11 mouse cellular contexts compared by ENCODE assay signal in the genomic region with DNA sequence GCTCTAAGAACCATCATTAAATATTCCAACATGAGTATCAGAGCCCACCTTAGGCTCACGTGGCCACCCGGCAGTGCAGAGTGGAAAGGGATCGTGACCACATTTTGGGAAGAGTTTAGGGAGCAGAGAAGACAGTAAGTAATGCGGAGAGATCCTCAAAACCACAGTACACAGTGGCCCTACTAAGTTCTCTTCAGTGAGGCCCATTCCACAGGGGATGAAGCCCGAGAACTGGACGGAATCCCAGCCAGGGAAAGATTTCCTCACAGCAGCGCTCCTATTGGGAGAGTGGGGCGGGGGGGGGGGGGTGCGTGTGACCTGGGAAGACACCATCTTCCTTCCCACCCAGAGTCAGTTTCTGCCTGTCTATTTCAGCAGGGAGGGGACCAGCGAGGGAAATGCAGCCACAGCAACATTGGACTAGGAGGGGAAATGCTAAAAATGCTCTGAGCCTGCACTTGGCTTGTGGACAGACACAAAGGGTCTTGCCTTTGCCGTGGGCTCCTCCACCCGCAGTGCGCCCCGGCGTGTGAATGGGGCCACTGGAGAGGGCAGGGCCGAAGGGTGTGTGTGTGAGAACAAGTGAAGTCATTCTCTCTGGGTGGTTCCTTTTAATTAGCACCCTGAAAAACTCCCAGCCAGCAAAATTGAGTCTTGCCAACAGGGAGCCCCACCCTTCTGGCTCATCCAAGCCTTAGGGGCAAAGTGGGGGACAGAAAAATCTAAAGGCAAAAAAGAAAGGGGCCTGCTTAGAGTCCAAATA. TPM values are rescaled to one million over a fixed set of nuclear protein-coding genes. Genes with fewer than 3 reads are reported as not detected.
DNase-seq lines count a peak whose midpoint lies in the region; ATAC-seq lines count a peak whose summit lies in the region.
"Had no signal": no experiment of that assay in that cellular context is flagged by ENCODE, and none has a peak within 500 bp of the region (broad histone marks: within the 10 kb centered on the region; RNA-seq: fewer than 3 reads in every experiment).

No protein-coding gene starts in this region.

- WGBS in hindbrain, embryonic 16.5 days, result 62% methylated on average over 15 of the region's 16 CpGs
- 57% methylated on average over 15 of the region's 16 CpGs for WGBS in hindbrain, embryonic 13.5 days
- 58% methylated on average over 16 of the region's 16 CpGs for WGBS in forebrain, embryonic 13.5 days
- WGBS in liver, embryonic 13.5 days (ENCODE audit: insufficient replicate concordance), result 58% methylated on average over 16 of the region's 16 CpGs

- H3K4me2 ChIP-seq in hindbrain, embryonic 16.5 days (ENCODE audit: low read length), result 0 out of 2 replicates have a peak overlapping the region, but pooled peaks have one; percentile 8
- H3K4me2 ChIP-seq in hindbrain, embryonic 13.5 days, result no peak overlapping the region
- no peak overlapping the region for H3K4me2 ChIP-seq in forebrain, embryonic 13.5 days
- peak overlapping the region; percentile 26 for H3K4me2 ChIP-seq in liver, embryonic 13.5 days
- H3K4me2 ChIP-seq: neural tube, embryonic 15.5 days had no signal

- H3K27me3 ChIP-seq in hindbrain, embryonic 16.5 days (replicated peaks; ENCODE audit: control insufficient read depth, insufficient read depth, low read length), result no peaks in the 10 kb centered on the region
- peaks cover 25% of the 10 kb centered on the region; the same call in 1 of the 2 replicates for H3K27me3 ChIP-seq in hindbrain, embryonic 13.5 days
- 0 out of 2 replicates have a peak, but pooled peaks cover 2% of the 10 kb centered on the region for H3K27me3 ChIP-seq in forebrain, embryonic 13.5 days
- peaks cover 15% of the 10 kb centered on the region; the same call in 1 of the 2 replicates for H3K27me3 ChIP-seq in liver, embryonic 13.5 days

- no peak overlapping the region for H3K9ac ChIP-seq in hindbrain, embryonic 16.5 days (ENCODE audit: low read depth, low read length)
- no peak overlapping the region for H3K9ac ChIP-seq in hindbrain, embryonic 13.5 days
- no peak overlapping the region for H3K9ac ChIP-seq in forebrain, embryonic 13.5 days
- peak overlapping the region; percentile 34; the same call in 1 of the 2 replicates for H3K9ac ChIP-seq in liver, embryonic 13.5 days
- H3K9ac ChIP-seq: neural tube, embryonic 15.5 days had no signal

- peaks cover 13% of the 10 kb centered on the region for H3K4me1 ChIP-seq in hindbrain, embryonic 16.5 days (ENCODE audit: control insufficient read depth, insufficient read depth, low read depth, low read length)
- H3K4me1 ChIP-seq in hindbrain, embryonic 13.5 days (replicated peaks), result peaks cover 18% of the 10 kb centered on the region
- peaks cover 21% of the 10 kb centered on the region for H3K4me1 ChIP-seq in forebrain, embryonic 13.5 days
- H3K4me1 ChIP-seq in liver, embryonic 13.5 days (replicated peaks), result peaks cover 56% of the 10 kb centered on the region

- no peaks in the 10 kb centered on the region for H3K9me3 ChIP-seq in hindbrain, embryonic 16.5 days (ENCODE audit: control insufficient read depth, low read length)
- H3K9me3 ChIP-seq in hindbrain, embryonic 13.5 days, result no peaks in the 10 kb centered on the region
- H3K9me3 ChIP-seq in forebrain, embryonic 13.5 days (replicated peaks), result no peaks in the 10 kb centered on the region
- H3K9me3 ChIP-seq in liver, embryonic 13.5 days (replicated peaks), result no peaks in the 10 kb centered on the region
- H3K9me3 ChIP-seq: neural tube, embryonic 15.5 days had no signal

- no peak overlapping the region for H3K4me3 ChIP-seq in hindbrain, embryonic 16.5 days (ENCODE audit: low read length)
- no peak overlapping the region for H3K4me3 ChIP-seq in hindbrain, embryonic 13.5 days
- H3K4me3 ChIP-seq in forebrain, embryonic 13.5 days, result no peak overlapping the region
- no peak overlapping the region for H3K4me3 ChIP-seq in liver, embryonic 13.5 days (replicated peaks)
- H3K4me3 ChIP-seq: neural tube, embryonic 15.5 days had no signal

- peak; percentile 55 for DNase-seq in adipocyte (ENCODE audit: low spot score)
- no peak for DNase-seq in liver, embryonic 13.5 days
- no peak for DNase-seq in right cerebral cortex, postnatal 25 days

- no peak for ATAC-seq in hindbrain, embryonic 16.5 days
- ATAC-seq in hindbrain, embryonic 13.5 days (ENCODE audit: low FRiP score), result no peak
- ATAC-seq in forebrain, embryonic 13.5 days, result peak; percentile 13; the same call in 1 of the 2 replicates
- ATAC-seq in liver, embryonic 13.5 days (ENCODE audit: low read depth), result no peak
- no peak for ATAC-seq in CD4-positive, CD25-positive, alpha-beta regulatory T cell, adult 4 months
- no peak for ATAC-seq in cerebellum, adult (ENCODE audit: insufficient number of reproducible peaks, low FRiP score, low TSS enrichment)

- H3K27ac ChIP-seq in hindbrain, embryonic 16.5 days (ENCODE audit: low read depth, low read length), result no peak overlapping the region
- no peak overlapping the region for H3K27ac ChIP-seq in hindbrain, embryonic 13.5 days
- no peak overlapping the region for H3K27ac ChIP-seq in forebrain, embryonic 13.5 days
- peak overlapping the region; percentile 83; the same call in 1 of the 2 replicates for H3K27ac ChIP-seq in liver, embryonic 13.5 days
- H3K27ac ChIP-seq: neural tube, embryonic 15.5 days had no signal

- no peaks in the 10 kb centered on the region for H3K36me3 ChIP-seq in hindbrain, embryonic 16.5 days (ENCODE audit: control insufficient read depth, insufficient read depth, low read length)
- H3K36me3 ChIP-seq in hindbrain, embryonic 13.5 days, result no peaks in the 10 kb centered on the region
- no peaks in the 10 kb centered on the region for H3K36me3 ChIP-seq in forebrain, embryonic 13.5 days (ENCODE audit: poor library complexity, severe bottlenecking)
- H3K36me3 ChIP-seq in liver, embryonic 13.5 days, result no peaks in the 10 kb centered on the region
- H3K36me3 ChIP-seq: neural tube, embryonic 15.5 days had no signal

RNA-seq across cellular contexts. Expression of gene Krt78, which starts 20.2 kb away (rescaled TPM):
- polyA plus RNA-seq in hindbrain, embryonic 16.5 days (2015; fragmentation: Nextera tagmentation; extraction: Ambion mirVana), result 0.08 TPM in 1 of 2 replicates, not detected in the other
- polyA plus RNA-seq in hindbrain, embryonic 13.5 days (2015; fragmentation: Nextera tagmentation; extraction: Ambion mirVana), result not detected in 2 replicates
- not detected in 2 replicates for polyA plus RNA-seq in forebrain, embryonic 13.5 days (2015; fragmentation: Nextera tagmentation; extraction: Ambion mirVana)
- polyA plus RNA-seq in liver, embryonic 13.5 days (2015; fragmentation: Nextera tagmentation; extraction: Ambion mirVana), result 0.03 TPM in 1 of 2 replicates, not detected in the other
- not detected for polyA plus RNA-seq in CD4-positive, CD25-positive, alpha-beta regulatory T cell, adult 4 months (2017; shearing (Covaris generic))
- polyA plus RNA-seq: heart, embryonic 14.5 days had no signal

RNA-seq across cellular contexts. Expression of gene Krt8, which starts 30.0 kb away (rescaled TPM):
- 5.4 and 6.2 TPM in 2 replicates for polyA plus RNA-seq in hindbrain, embryonic 16.5 days (2015; fragmentation: Nextera tagmentation; extraction: Ambion mirVana)
- polyA plus RNA-seq in hindbrain, embryonic 13.5 days (2015; fragmentation: Nextera tagmentation; extraction: Ambion mirVana), result 4.0 and 6.2 TPM in 2 replicates
- polyA plus RNA-seq in forebrain, embryonic 13.5 days (2015; fragmentation: Nextera tagmentation; extraction: Ambion mirVana), result 1.7 and 2.6 TPM in 2 replicates
- polyA plus RNA-seq in liver, embryonic 13.5 days (2015; fragmentation: Nextera tagmentation; extraction: Ambion mirVana), result 89.5 and 107 TPM in 2 replicates
- polyA plus RNA-seq in CD4-positive, CD25-positive, alpha-beta regulatory T cell, adult 4 months (2017; shearing (Covaris generic)), result under 1 TPM in 1 of 2 experiments, not detected in 1; 0.30 TPM

RNA-seq across cellular contexts. Expression of gene Krt79, which starts 34.1 kb away (rescaled TPM):
- 0.65 and 0.83 TPM in 2 replicates for polyA plus RNA-seq in hindbrain, embryonic 16.5 days (2015; fragmentation: Nextera tagmentation; extraction: Ambion mirVana)
- polyA plus RNA-seq in hindbrain, embryonic 13.5 days (2015; fragmentation: Nextera tagmentation; extraction: Ambion mirVana), result 0.12 and 0.23 TPM in 2 replicates
- 0.10 and 0.33 TPM in 2 replicates for polyA plus RNA-seq in forebrain, embryonic 13.5 days (2015; fragmentation: Nextera tagmentation; extraction: Ambion mirVana)
- polyA plus RNA-seq in liver, embryonic 13.5 days (2015; fragmentation: Nextera tagmentation; extraction: Ambion mirVana), result not detected in 2 replicates
- not detected for polyA plus RNA-seq in CD4-positive, CD25-positive, alpha-beta regulatory T cell, adult 4 months (2017; shearing (Covaris generic))

RNA-seq across cellular contexts. Expression of gene Krt4, which starts 49.7 kb away (rescaled TPM):
- polyA plus RNA-seq in hindbrain, embryonic 16.5 days (2015; fragmentation: Nextera tagmentation; extraction: Ambion mirVana), result 0.09 TPM in 1 of 2 replicates, not detected in the other
- not detected in 2 replicates for polyA plus RNA-seq in hindbrain, embryonic 13.5 days (2015; fragmentation: Nextera tagmentation; extraction: Ambion mirVana)
- polyA plus RNA-seq in forebrain, embryonic 13.5 days (2015; fragmentation: Nextera tagmentation; extraction: Ambion mirVana), result not detected in 2 replicates
- polyA plus RNA-seq in liver, embryonic 13.5 days (2015; fragmentation: Nextera tagmentation; extraction: Ambion mirVana), result 0.15 and 0.32 TPM in 2 replicates
- not detected for polyA plus RNA-seq in CD4-positive, CD25-positive, alpha-beta regulatory T cell, adult 4 months (2017; shearing (Covaris generic))
- polyA plus RNA-seq: testis, adult 2 months had no signal

RNA-seq across cellular contexts. Expression of gene Krt18, which starts 53.7 kb away (rescaled TPM):
- 11.8 and 13.6 TPM in 2 replicates for polyA plus RNA-seq in hindbrain, embryonic 16.5 days (2015; fragmentation: Nextera tagmentation; extraction: Ambion mirVana)
- polyA plus RNA-seq in hindbrain, embryonic 13.5 days (2015; fragmentation: Nextera tagmentation; extraction: Ambion mirVana), result 7.6 and 14.2 TPM in 2 replicates
- polyA plus RNA-seq in forebrain, embryonic 13.5 days (2015; fragmentation: Nextera tagmentation; extraction: Ambion mirVana), result 2.4 and 6.3 TPM in 2 replicates
- 81.8 and 85.0 TPM in 2 replicates for polyA plus RNA-seq in liver, embryonic 13.5 days (2015; fragmentation: Nextera tagmentation; extraction: Ambion mirVana)
- polyA plus RNA-seq in CD4-positive, CD25-positive, alpha-beta regulatory T cell, adult 4 months (2017; shearing (Covaris generic)), result under 1 TPM; 0.44 to 0.97 TPM

Comparison
In these comparisons a context has a peak if more than half of its experiments do, and no peak if none do; other contexts are left out.
1. H3K4me2 ChIP-seq: peak in hindbrain, embryonic 16.5 days (single experiment) and liver, embryonic 13.5 days (single experiment); none in hindbrain, embryonic 13.5 days (single experiment) and forebrain, embryonic 13.5 days (single experiment).
2. RNA of gene Krt8, which starts 30.0 kb away (polyA plus RNA-seq): 89.5 to 107 TPM in liver, embryonic 13.5 days; 4.0 to 6.2 TPM in hindbrain, embryonic 13.5 days, 5.4 to 6.2 TPM in hindbrain, embryonic 16.5 days, 1.7 to 2.6 TPM in forebrain, embryonic 13.5 days and 0.30 TPM in CD4-positive, CD25-positive, alpha-beta regulatory T cell, adult 4 months; every median in the first group is over 10 times any median in the second.